Mouse (Mus musculus) limb, embryonic 13.5 days (tissue): ENCODE results near the gene Kirrel2. TPM values are rescaled to one million over a fixed set of nuclear protein-coding genes. Genes with fewer than 3 reads are reported as not detected.

Source experiments
- ATAC-seq: fragments of 200-750 bp; cut with Nextera tagmentation; 2 replicates; pipeline ENCODE4 v1.8.0; 2017; ENCODE audit warnings: low read depth, moderate number of reproducible peaks, moderate TSS enrichment; ENCODE audit not compliant: low FRiP score
- H3K27ac ChIP-seq: fragments of 300-500 bp; sonication (generic); 2 replicates; pipeline ENCODE4 v1.5.1; 2015; ENCODE audit warnings: inconsistent platforms, mild to moderate bottlenecking, moderate library complexity
- H3K27me3 ChIP-seq: fragments of 300-500 bp; sonication (generic); 2 replicates; pipeline ENCODE4 v1.6.1; 2015; ENCODE audit warnings: mild to moderate bottlenecking, inconsistent platforms
- H3K36me3 ChIP-seq: fragments of 300-500 bp; sonication (generic); 2 replicates; pipeline ENCODE4 v1.6.1; 2015; ENCODE audit warnings: inconsistent platforms, mild to moderate bottlenecking, moderate library complexity
- H3K4me1 ChIP-seq: fragments of 300-500 bp; sonication (generic); 2 replicates; pipeline ENCODE4 v1.6.1; 2015; ENCODE audit warnings: inconsistent platforms
- H3K4me2 ChIP-seq: fragments of 300-500 bp; sonication (generic); replicated peaks from 2 replicates; pipeline ENCODE4 v1.6.1; 2015; ENCODE audit warnings: inconsistent platforms, mild to moderate bottlenecking, moderate library complexity
- H3K4me3 ChIP-seq: fragments of 300-500 bp; sonication (generic); 2 replicates; pipeline ENCODE4 v1.5.1; 2015; ENCODE audit warnings: moderate library complexity, mild to moderate bottlenecking, inconsistent platforms
- H3K9ac ChIP-seq: fragments of 300-500 bp; sonication (generic); 2 replicates; pipeline ENCODE4 v1.6.1; 2015; ENCODE audit warnings: mild to moderate bottlenecking, inconsistent platforms
- H3K9me3 ChIP-seq: fragments of 300-500 bp; sonication (generic); 2 replicates; pipeline ENCODE4 v1.6.1; 2016; ENCODE audit warnings: inconsistent platforms
- WGBS: fragments of 180-500 bp; shearing (Covaris S2); methylation state at CpG from one replicate; pipeline ENCODE4 v1.1.7; 2015; 5-methylcytosine and 5-hydroxymethylcytosine counted together
- polyA plus RNA-seq: library from polyadenylated mRNA; unstranded; fragments of >200 nt; fragmentation: Nextera tagmentation; extraction: Ambion mirVana; gene quantifications from 2 replicates; pipeline ENCODE4 v1.2.1, GENCODE M21; 2015

Kirrel2 gene
- polyA plus RNA-seq, 1 experiment from 2014 or later = 0.20 TPM

DNA sequence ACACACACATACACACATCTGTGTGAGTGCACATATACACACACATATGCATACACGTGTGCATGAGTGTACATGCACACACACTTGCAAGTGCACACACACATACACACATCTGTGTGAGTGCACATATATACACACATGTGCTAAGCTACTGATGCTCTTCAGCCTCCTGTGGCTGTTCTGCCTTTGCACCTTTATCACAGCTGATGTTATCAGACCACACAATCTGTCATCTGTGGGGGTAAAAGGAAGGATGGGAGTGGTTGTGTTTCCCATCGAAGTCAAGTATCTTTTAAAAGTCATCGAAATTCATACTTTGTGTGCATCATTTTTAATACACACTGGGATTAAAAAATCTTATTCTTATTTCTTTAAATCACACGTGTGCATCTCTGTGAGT is 55.1 kb downstream of the Kirrel2 start:
- no peak for ATAC-seq
- no peak overlapping the region for H3K4me2 ChIP-seq
- H3K27ac ChIP-seq = no peak overlapping the region
- no peak overlapping the region for H3K9ac ChIP-seq
- 66% methylated on average over 4 of the region's 4 CpGs for WGBS
- H3K27me3 ChIP-seq = no peaks in the 10 kb centered on the region
- no peaks in the 10 kb centered on the region for H3K9me3 ChIP-seq
- H3K36me3 ChIP-seq = no peaks in the 10 kb centered on the region
- no peaks in the 10 kb centered on the region for H3K4me1 ChIP-seq
- no peak overlapping the region for H3K4me3 ChIP-seq

DNA sequence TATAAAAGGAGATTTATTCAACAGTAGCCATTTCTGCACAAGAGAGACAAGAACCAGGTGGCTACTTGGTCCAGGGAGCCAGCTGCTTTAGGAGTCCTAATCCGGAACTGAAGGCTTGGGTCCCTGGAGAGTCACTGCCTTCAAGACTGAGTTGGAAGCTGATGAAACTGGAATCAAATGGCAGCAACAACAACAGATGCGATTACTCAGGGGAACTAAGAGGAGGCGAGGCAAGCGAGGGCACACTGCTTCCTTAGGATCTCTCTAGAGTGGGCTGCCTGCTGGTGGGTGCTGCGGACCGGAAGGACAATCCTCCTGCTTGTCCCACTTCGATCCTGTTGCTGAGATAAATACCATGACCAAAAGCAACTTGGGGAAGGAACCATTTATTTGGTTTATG is 57.8 kb downstream of the Kirrel2 start:
- Histone ChIP-seq H3K9me3 (no peaks in the 10 kb centered on the region), H3K4me2 (no peak overlapping the region), H3K27ac (no peak overlapping the region), H3K36me3 (no peaks in the 10 kb centered on the region), H3K9ac (no peak overlapping the region), H3K27me3 (no peaks in the 10 kb centered on the region), H3K4me1 (no peaks in the 10 kb centered on the region), H3K4me3 (no peak overlapping the region)
- 64% methylated on average over 7 of the region's 7 CpGs for WGBS
- ATAC-seq = no peak

Other genes starting within 250 kb of the Kirrel2 start
- gene Polr2i, start 225.7 kb downstream of the Kirrel2 start, polyA plus RNA-seq = 171 and 184 TPM in 2 replicates
- 219 and 220 TPM in 2 replicates for gene Tbcb, start 225.4 kb downstream of the Kirrel2 start, polyA plus RNA-seq
- gene Ovol3, start 222.0 kb downstream of the Kirrel2 start, polyA plus RNA-seq = 0.28 TPM in 1 of 2 replicates, not detected in the other
- gene Thap8, start 177.6 kb downstream of the Kirrel2 start, polyA plus RNA-seq = 0.28 and 0.48 TPM in 2 replicates
- 8.5 and 9.2 TPM in 2 replicates for gene Wdr62, start 177.3 kb downstream of the Kirrel2 start, polyA plus RNA-seq
- gene Clip3, start 166.0 kb downstream of the Kirrel2 start, polyA plus RNA-seq = 51.2 and 51.5 TPM in 2 replicates
- gene Alkbh6, start 149.0 kb downstream of the Kirrel2 start, polyA plus RNA-seq = 94.2 and 99.2 TPM in 2 replicates
- gene Syne4, start 142.9 kb downstream of the Kirrel2 start, polyA plus RNA-seq = 89.9 and 90.4 TPM in 2 replicates
- 0.95 and 1.2 TPM in 2 replicates for gene E130208F15Rik, start 135.9 kb downstream of the Kirrel2 start, polyA plus RNA-seq
- gene Sdhaf1, start 133.8 kb downstream of the Kirrel2 start, polyA plus RNA-seq = 20.0 and 22.4 TPM in 2 replicates
- 6.8 and 7.5 TPM in 2 replicates for gene Lrfn3, start 94.9 kb downstream of the Kirrel2 start, polyA plus RNA-seq
- 29.7 and 32.7 TPM in 2 replicates for gene Tyrobp, start 43.9 kb downstream of the Kirrel2 start, polyA plus RNA-seq
- 0.64 and 0.68 TPM in 2 replicates for gene Hcst, start 37.8 kb downstream of the Kirrel2 start, polyA plus RNA-seq
- 1.3 and 2.0 TPM in 2 replicates for gene Nfkbid, start 36.0 kb downstream of the Kirrel2 start, polyA plus RNA-seq
- gene Aplp1, start 12.2 kb downstream of the Kirrel2 start, polyA plus RNA-seq = 38.4 and 44.2 TPM in 2 replicates
- gene Nphs1, start 625 bp upstream of the Kirrel2 start, polyA plus RNA-seq = 0.09 TPM in 2 replicates
- 0.32 TPM in 1 of 2 replicates, not detected in the other for gene Prodh2, start 35.9 kb upstream of the Kirrel2 start, polyA plus RNA-seq
- gene Arhgap33, start 77.4 kb upstream of the Kirrel2 start, polyA plus RNA-seq = 11.4 and 11.6 TPM in 2 replicates
- 15.4 and 17.5 TPM in 2 replicates for gene Hspb6, start 94.5 kb upstream of the Kirrel2 start, polyA plus RNA-seq
- 13.9 TPM in 2 replicates for gene Proser3, start 94.6 kb upstream of the Kirrel2 start, polyA plus RNA-seq
- 44.2 and 48.3 TPM in 2 replicates for gene Lin37, start 102.1 kb upstream of the Kirrel2 start, polyA plus RNA-seq
- gene U2af1l4, start 105.6 kb upstream of the Kirrel2 start, polyA plus RNA-seq = 81.3 and 91.1 TPM in 2 replicates
- gene Gm49396, start 105.7 kb upstream of the Kirrel2 start, polyA plus RNA-seq = 13.8 and 14.1 TPM in 2 replicates
- 134 and 141 TPM in 2 replicates for gene Psenen, start 105.9 kb upstream of the Kirrel2 start, polyA plus RNA-seq
- 3.2 and 4.9 TPM in 2 replicates for gene Igflr1, start 107.7 kb upstream of the Kirrel2 start, polyA plus RNA-seq
- 11.0 and 12.6 TPM in 2 replicates for gene Kmt2b, start 131.0 kb upstream of the Kirrel2 start, polyA plus RNA-seq
- 0.23 and 0.60 TPM in 2 replicates for gene Zbtb32, start 141.2 kb upstream of the Kirrel2 start, polyA plus RNA-seq
- gene Upk1a, start 155.2 kb upstream of the Kirrel2 start, polyA plus RNA-seq = 1.5 and 1.7 TPM in 2 replicates
- 766 and 797 TPM in 2 replicates for gene Cox6b1, start 168.5 kb upstream of the Kirrel2 start, polyA plus RNA-seq
- not detected in 2 replicates for gene Etv2, start 178.2 kb upstream of the Kirrel2 start, polyA plus RNA-seq
- gene Rbm42, start 192.6 kb upstream of the Kirrel2 start, polyA plus RNA-seq = 127 and 130 TPM in 2 replicates
- gene Haus5, start 207.3 kb upstream of the Kirrel2 start, polyA plus RNA-seq = 45.3 and 50.0 TPM in 2 replicates
- gene Pmis2, start 213.9 kb upstream of the Kirrel2 start, polyA plus RNA-seq = not detected in 2 replicates
- not detected in 2 replicates for gene 2200002J24Rik, start 241.2 kb upstream of the Kirrel2 start, polyA plus RNA-seq